Mouse (Mus musculus) CH12.LX (cell line): ENCODE data around the gene Dhtkd1. TPM values are rescaled to one million over a fixed set of nuclear protein-coding genes. Genes with fewer than 3 reads are reported as not detected.

ENCODE experiments used
- DNase-seq: peaks from one replicate; pipeline ENCODE4 v3.0.0-alpha.2; 2013; ENCODE audit errors: extremely low read depth
- H3K27ac ChIP-seq: 2 replicates; pipeline ENCODE4 v1.5.1; 2012; ENCODE audit warnings: low read depth, mild to moderate bottlenecking, control low read depth, moderate library complexity; ENCODE audit not compliant: insufficient read depth
- H3K27me3 ChIP-seq: replicated peaks from 2 replicates; pipeline ENCODE3; 2012; ENCODE audit warnings: inconsistent platforms
- H3K36me3 ChIP-seq, 2 experiments: replicated peaks in 1 of 2; 2 replicates each; pipeline versions ENCODE3 to v1.6.1; 2012; ENCODE audit warnings: inconsistent platforms in 1 of 2, low read length in 1 of 2, mild to moderate bottlenecking in 1 of 2, mixed read lengths in 1 of 2, moderate library complexity in 1 of 2; ENCODE audit not compliant: control insufficient read depth in 1 of 2, insufficient read depth in 1 of 2
- H3K4me1 ChIP-seq, 2 experiments: 2 replicates each; pipeline ENCODE4 v1.6.1; 2012; ENCODE audit warnings: inconsistent platforms in 1 of 2, moderate library complexity in 1 of 2; ENCODE audit not compliant: insufficient read depth in 2 of 2, control insufficient read depth in 1 of 2
- H3K4me2 ChIP-seq: 2 replicates; pipeline ENCODE4 v1.6.1; 2012; ENCODE audit warnings: low read depth, mild to moderate bottlenecking, control low read depth; ENCODE audit not compliant: poor library complexity, insufficient read depth, severe bottlenecking
- H3K4me3 ChIP-seq, 3 experiments: fragments of 150-350 bp in 1 of 3; sonication (generic) in 1 of 3; replicated peaks in 1 of 3; 2 replicates each; pipeline versions ENCODE3 to v1.5.1; 2011 to 2012; ENCODE audit warnings: low read depth in 2 of 3, low read length in 2 of 3, mild to moderate bottlenecking in 2 of 3, moderate library complexity in 2 of 3, control low read depth in 1 of 3, improper control_type of control experiment in 1 of 3, inconsistent platforms in 1 of 3, mixed read lengths in 1 of 3; ENCODE audit not compliant: poor library complexity in 1 of 3
- H3K79me2 ChIP-seq: replicated peaks from 2 replicates; pipeline ENCODE4 v1.6.1; 2012; ENCODE audit warnings: mild to moderate bottlenecking, moderate library complexity; ENCODE audit not compliant: control insufficient read depth, poor library complexity, insufficient read depth, severe bottlenecking; ENCODE audit errors: extremely low read depth
- H3K9ac ChIP-seq: 2 replicates; pipeline ENCODE4 v1.6.1; 2012; ENCODE audit warnings: low read depth, mild to moderate bottlenecking, control low read depth, moderate library complexity; ENCODE audit not compliant: insufficient read depth
- H3K9me3 ChIP-seq: replicated peaks from 2 replicates; pipeline ENCODE3; 2012; ENCODE audit warnings: low read length, inconsistent platforms, mixed read lengths
- BHLHE40 ChIP-seq: IDR thresholded peaks from 2 replicates; pipeline ENCODE4 v1.6.1; 2011; ENCODE audit warnings: mild to moderate bottlenecking, low read depth, low read length, improper control_type of control experiment
- ELF1 ChIP-seq: IDR thresholded peaks from 2 replicates; pipeline ENCODE4 v1.6.1; 2014; ENCODE audit warnings: low read depth, mild to moderate bottlenecking, inconsistent platforms, low read length, improper control_type of control experiment
- EP300 ChIP-seq: IDR thresholded peaks from 2 replicates; pipeline ENCODE4 v1.6.1; 2011; ENCODE audit warnings: low read length, improper control_type of control experiment
- ETS1 ChIP-seq: conservative IDR thresholded peaks from 2 replicates; pipeline ENCODE4 v1.6.1; 2012; ENCODE audit warnings: low read depth, mild to moderate bottlenecking, inconsistent platforms, low read length, improper control_type of control experiment, moderate library complexity
- HCFC1 ChIP-seq: IDR thresholded peaks from 2 replicates; pipeline ENCODE4 v1.6.1; 2012; ENCODE audit warnings: low read depth, mild to moderate bottlenecking, inconsistent platforms, low read length, improper control_type of control experiment
- IRF4 ChIP-seq: IDR thresholded peaks from 2 replicates; pipeline ENCODE4 v1.6.1; 2014; ENCODE audit warnings: low read depth, mild to moderate bottlenecking, inconsistent platforms, low read length, improper control_type of control experiment
- JUN ChIP-seq: IDR thresholded peaks from 2 replicates; pipeline ENCODE4 v1.6.1; 2011; ENCODE audit warnings: low read depth, mild to moderate bottlenecking, low read length, improper control_type of control experiment, moderate library complexity; ENCODE audit not compliant: insufficient read depth
- JUND ChIP-seq: conservative IDR thresholded peaks from 2 replicates; pipeline ENCODE4 v1.6.1; 2011; ENCODE audit warnings: low read depth, low read length, improper control_type of control experiment
- KAT2A ChIP-seq: IDR thresholded peaks from 2 replicates; pipeline ENCODE4 v1.6.1; 2012; ENCODE audit warnings: low read length, improper control_type of control experiment, inconsistent platforms; ENCODE audit not compliant: insufficient replicate concordance
- MAX ChIP-seq: IDR thresholded peaks from 2 replicates; pipeline ENCODE4 v1.6.1; 2011; ENCODE audit warnings: low read length, improper control_type of control experiment
- MEF2A ChIP-seq: IDR thresholded peaks from 2 replicates; pipeline ENCODE4 v1.6.1; 2014; ENCODE audit warnings: low read depth, mild to moderate bottlenecking, inconsistent platforms, low read length, improper control_type of control experiment, borderline replicate concordance
- MXI1 ChIP-seq: IDR thresholded peaks from 2 replicates; pipeline ENCODE4 v1.6.1; 2011; ENCODE audit warnings: mild to moderate bottlenecking, low read depth, low read length, improper control_type of control experiment
- NELFE ChIP-seq: IDR thresholded peaks from 2 replicates; pipeline ENCODE4 v1.6.1; 2011; ENCODE audit warnings: low read depth, low read length, improper control_type of control experiment
- NRF1 ChIP-seq: IDR thresholded peaks from 2 replicates; pipeline ENCODE4 v1.6.1; 2014; ENCODE audit warnings: low read depth, mild to moderate bottlenecking, inconsistent platforms, low read length, improper control_type of control experiment, moderate library complexity
- PAX5 ChIP-seq: IDR thresholded peaks from 2 replicates; pipeline ENCODE4 v1.6.1; 2012; ENCODE audit warnings: low read length, inconsistent platforms, mixed read lengths
- POLR2A ChIP-seq: IDR thresholded peaks from 2 replicates; pipeline ENCODE4 v1.6.1; 2011; ENCODE audit warnings: low read depth, mild to moderate bottlenecking, improper control_type of control experiment, low read length
- RAD21 ChIP-seq: IDR thresholded peaks from 2 replicates; pipeline ENCODE4 v1.6.1; 2011; ENCODE audit warnings: low read depth, mild to moderate bottlenecking, low read length, improper control_type of control experiment, moderate library complexity
- RCOR1 ChIP-seq: conservative IDR thresholded peaks from 2 replicates; pipeline ENCODE4 v1.6.1; 2012; ENCODE audit warnings: low read depth, mild to moderate bottlenecking, inconsistent platforms, low read length, improper control_type of control experiment
- SIN3A ChIP-seq: IDR thresholded peaks from 2 replicates; pipeline ENCODE4 v1.6.1; 2012; ENCODE audit warnings: low read length, improper control_type of control experiment, inconsistent platforms
- TBP ChIP-seq: conservative IDR thresholded peaks from 2 replicates; pipeline ENCODE4 v1.6.1; 2011; ENCODE audit warnings: low read depth, low read length, improper control_type of control experiment
- TCF12 ChIP-seq: IDR thresholded peaks from 2 replicates; pipeline ENCODE4 v1.6.1; 2014; ENCODE audit warnings: low read depth, mild to moderate bottlenecking, inconsistent platforms, low read length, improper control_type of control experiment
- USF1 ChIP-seq: IDR thresholded peaks from 2 replicates; pipeline ENCODE4 v1.6.1; 2014; ENCODE audit warnings: low read depth, mild to moderate bottlenecking, inconsistent platforms, low read length, improper control_type of control experiment
- ZC3H11A ChIP-seq: IDR thresholded peaks from 2 replicates; pipeline ENCODE4 v1.6.1; 2012; ENCODE audit warnings: low read depth, mild to moderate bottlenecking, inconsistent platforms, low read length, improper control_type of control experiment
- ZKSCAN1 ChIP-seq: IDR thresholded peaks from 2 replicates; pipeline ENCODE4 v1.6.1; 2012; ENCODE audit warnings: low read depth, inconsistent platforms, low read length, improper control_type of control experiment, borderline replicate concordance
- ZMIZ1 ChIP-seq: IDR thresholded peaks from 2 replicates; pipeline ENCODE4 v1.6.1; 2012; ENCODE audit warnings: low read depth, mild to moderate bottlenecking, inconsistent platforms, low read length, improper control_type of control experiment
- ZNF384 ChIP-seq: IDR thresholded peaks from 2 replicates; pipeline ENCODE4 v1.6.1; 2012; ENCODE audit warnings: low read depth, low read length, improper control_type of control experiment, inconsistent platforms
- dilution Hi-C: fragments of 300-500 bp; cut with MboI; formaldehyde crosslinking; loops from 2 replicates; pipeline ENCODE4 v1.14.3; 2020; ENCODE audit warnings: low sequenced_read_pairs; ENCODE audit not compliant: extremely low pct_unique_long_range_greater_than_20kb, extremely low pct_ligation_motif_present
- in situ Hi-C: fragments of 300-500 bp; cut with MboI; formaldehyde crosslinking; loops from 3 replicates; pipeline ENCODE4 v1.14.3; 2019; ENCODE audit warnings: low sequenced_read_pairs, low pct_ligation_motif_present, low pct_unique_long_range_greater_than_20kb, mixed read lengths
- polyA plus RNA-seq: library from polyadenylated mRNA; unstranded; fragments of >175 nt; gene quantifications from 2 replicates; pipeline ENCODE4 v1.2.1, GENCODE M21; 2012; ENCODE audit warnings: low read depth; ENCODE audit not compliant: insufficient read length
- total RNA-seq, 2 experiments: library from RNA; depleted of rRNA; stranded (reverse); fragments of 300-350 nt in 1 of 2; fragments of >200 nt in 1 of 2; gene quantifications; 2 replicates each; pipeline ENCODE4 v1.2.3; 2012 to 2014

Dhtkd1 gene
- total and polyA plus RNA-seq, 3 experiments, result 0.17 to 0.38 (median 0.35) TPM

DNA sequence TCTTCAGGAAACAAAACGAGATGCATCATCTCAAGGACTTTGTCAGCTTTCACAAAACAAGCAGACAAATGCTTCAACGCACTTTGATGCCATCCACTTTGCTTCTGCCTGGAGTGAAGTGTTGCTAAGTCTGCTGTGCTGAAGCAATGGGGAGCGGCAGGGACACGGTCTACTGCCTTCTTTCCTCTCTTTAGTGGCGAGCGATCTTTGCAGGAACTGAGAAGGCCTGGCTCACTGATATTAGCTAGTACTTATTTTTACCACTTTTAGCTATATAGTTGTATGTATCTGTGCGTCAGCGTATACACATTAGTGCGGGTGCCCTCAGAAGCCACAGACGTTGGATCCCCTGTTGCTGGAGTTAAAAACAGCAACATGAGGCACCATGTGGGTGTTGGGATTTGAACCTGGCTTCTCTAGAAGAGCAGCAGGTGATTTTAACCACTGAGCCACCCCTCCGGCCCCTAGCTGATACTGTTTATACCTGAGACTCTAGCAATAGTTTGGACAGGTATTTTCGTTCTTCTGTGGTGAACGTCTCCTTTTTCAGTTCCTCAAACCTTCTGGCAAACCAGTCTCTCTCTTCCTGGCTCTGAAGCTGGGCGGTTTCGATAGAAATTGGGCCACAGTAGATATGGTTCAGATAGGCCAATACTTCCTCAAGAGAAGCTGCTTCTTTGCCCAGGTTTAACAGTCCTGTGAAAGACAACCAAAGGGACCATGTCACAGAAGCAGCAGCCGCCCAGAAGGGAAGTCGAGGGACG is 12.1 kb downstream of the Dhtkd1 start:
- Histone ChIP-seq H3K4me1 (peaks cover 30 to 45% of the 10 kb centered on the region in 2 experiments), H3K9me3 (no peaks in the 10 kb centered on the region), H3K36me3 (no peaks in the 10 kb centered on the region), H3K27me3 (no peaks in the 10 kb centered on the region), H3K79me2 (no peaks in the 10 kb centered on the region), H3K27ac (peak overlapping the region; percentile 65), H3K9ac (no peak overlapping the region), H3K4me2 (peak overlapping the region; percentile 65), H3K4me3 (no peak overlapping the region)
- DNase-seq, result peak; percentile 83
- in situ Hi-C loops, result no loop called here
- peak; percentile 24; the same call in 1 of the 2 replicates for TF ChIP-seq POLR2A
- TF ChIP-seq MXI1, result no peak
- TF ChIP-seq JUND, result no peak; the same call in 1 of the 2 replicates
- TF ChIP-seq JUN, result peak; percentile 2; the same call in 1 of the 2 replicates
- peak; percentile 91 for TF ChIP-seq MEF2A
- peak; percentile 86 for TF ChIP-seq TBP
- TF ChIP-seq RAD21, result no peak
- peak; percentile 94 for TF ChIP-seq IRF4
- TF ChIP-seq NRF1, result no peak
- peak; percentile 65; the same call in 1 of the 2 replicates for TF ChIP-seq ELF1
- TF ChIP-seq RCOR1, result peak; percentile 91
- TF ChIP-seq EP300, result peak; percentile 96
- TF ChIP-seq SIN3A, result peak; percentile 69; the same call in 1 of the 2 replicates
- TF ChIP-seq TCF12, result peak; percentile 75
- no peak for TF ChIP-seq ZKSCAN1
- peak; percentile 66; the same call in 1 of the 2 replicates for TF ChIP-seq ETS1
- TF ChIP-seq MAX, result peak; percentile 48
- TF ChIP-seq ZNF384, result peak; percentile 45; the same call in 1 of the 2 replicates
- peak; percentile 53 for TF ChIP-seq HCFC1
- TF ChIP-seq BHLHE40, result peak; percentile 72
- dilution Hi-C loops, result no loop called here

DNA sequence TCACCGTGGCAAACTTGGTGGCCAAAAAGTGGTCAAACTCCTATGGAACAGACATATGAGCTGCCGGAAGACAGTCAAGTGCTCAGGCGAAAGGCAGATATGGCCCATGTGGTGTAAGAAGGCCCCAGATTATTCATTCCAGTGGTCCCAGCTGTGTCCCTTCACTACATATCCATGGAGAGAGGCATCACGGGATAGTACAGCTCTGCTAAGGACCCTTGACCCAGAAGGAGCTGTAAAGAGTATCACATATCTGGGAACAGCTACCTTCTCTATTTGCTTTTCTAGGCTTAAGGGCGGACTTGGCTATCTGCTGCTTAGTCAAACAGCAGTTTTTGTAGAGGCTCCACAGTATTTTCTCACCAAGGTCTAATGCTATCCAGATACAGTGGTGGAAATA is 12.8 kb downstream of the Dhtkd1 start:
- Histone ChIP-seq H3K4me3 (no peak overlapping the region), H3K4me1 (peaks cover 30 to 45% of the 10 kb centered on the region in 2 experiments), H3K36me3 (no peaks in the 10 kb centered on the region), H3K9me3 (no peaks in the 10 kb centered on the region), H3K4me2 (peak overlapping the region; percentile 65; the same call in 1 of the 2 replicates), H3K27ac (peak overlapping the region; percentile 65), H3K9ac (no peak overlapping the region), H3K27me3 (no peaks in the 10 kb centered on the region), H3K79me2 (no peaks in the 10 kb centered on the region)
- DNase-seq, result no peak
- dilution Hi-C loops (no loop called here), in situ Hi-C loops (no loop called here)
- no peak for TF ChIP-seq MEF2A
- no peak for TF ChIP-seq ZC3H11A
- no peak for TF ChIP-seq NRF1
- no peak for TF ChIP-seq BHLHE40
- TF ChIP-seq ZMIZ1, result no peak
- no peak for TF ChIP-seq SIN3A
- TF ChIP-seq RAD21, result no peak
- no peak for TF ChIP-seq KAT2A
- no peak for TF ChIP-seq NELFE
- no peak for TF ChIP-seq EP300
- TF ChIP-seq HCFC1, result no peak
- TF ChIP-seq PAX5, result no peak
- no peak for TF ChIP-seq ELF1
- no peak for TF ChIP-seq ZNF384
- TF ChIP-seq ETS1, result no peak
- TF ChIP-seq USF1, result no peak
- TF ChIP-seq MAX, result no peak
- no peak for TF ChIP-seq TCF12
- no peak for TF ChIP-seq RCOR1
